Mouse (Mus musculus): ENCODE data around the gene Abcc12. TPM values are rescaled to one million over a fixed set of nuclear protein-coding genes. Genes with fewer than 3 reads are reported as not detected.

Gene Abcc12
- polyA plus RNA-seq, 1 experiment, result not detected

DNA sequence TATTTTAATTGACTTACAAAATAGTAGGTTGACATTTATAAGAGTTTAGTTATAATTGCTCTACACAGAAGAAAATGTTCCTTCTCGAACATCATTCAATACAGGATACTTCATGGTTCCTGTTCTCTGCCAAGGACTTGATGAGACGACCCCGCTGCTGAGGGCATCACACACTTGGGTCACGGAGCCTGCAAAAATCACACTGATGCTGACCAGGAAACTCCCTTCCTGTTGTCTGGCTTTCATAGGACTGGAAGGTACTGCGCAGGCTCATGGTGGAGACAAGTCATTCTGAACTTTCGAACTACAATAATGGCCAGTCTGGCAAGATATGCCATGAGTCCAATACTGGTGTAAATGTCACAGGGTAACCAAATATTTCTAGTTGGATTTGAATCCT lies 95.1 kb downstream of the Abcc12 start:
- no peaks in the 10 kb centered on the region for H3K4me1 ChIP-seq (ENCODE audit: control insufficient read depth, insufficient read depth, low read length)
- no peak overlapping the region for H3K4me3 ChIP-seq (ENCODE audit: insufficient read depth, low read length)
- H3K27ac ChIP-seq (ENCODE audit: insufficient read depth, low read length), result no peak overlapping the region
- TF ChIP-seq CTCF (IDR thresholded peaks at IDR 0.05; ENCODE audit: borderline replicate concordance, insufficient read depth, low read length) (no peak), POLR2A (IDR thresholded peaks at IDR 0.05; ENCODE audit: low read depth, low read length) (no peak)

DNA sequence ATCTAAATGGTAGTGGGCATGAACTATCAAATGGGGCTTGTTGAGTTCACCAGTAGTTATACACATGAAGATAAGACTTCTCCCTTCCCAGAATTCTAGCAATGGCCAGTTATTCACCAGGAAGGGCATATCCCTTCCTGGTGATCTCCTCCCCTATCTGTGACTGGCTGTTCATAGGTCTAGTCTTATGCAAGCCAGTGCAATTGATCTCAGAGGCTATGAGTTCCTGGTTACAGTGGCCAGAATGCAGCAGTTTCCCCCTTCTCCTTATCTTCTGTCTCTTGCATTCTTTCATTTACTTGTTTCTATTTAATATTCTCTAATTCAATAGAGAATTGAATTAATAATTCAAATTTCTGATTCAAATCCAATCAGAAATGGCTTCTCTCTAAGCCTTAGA lies 96.2 kb downstream of the Abcc12 start:
- Histone ChIP-seq H3K4me1 (ENCODE audit: control insufficient read depth, insufficient read depth, low read length) (no peaks in the 10 kb centered on the region), H3K27ac (ENCODE audit: insufficient read depth, low read length) (no peak overlapping the region), H3K4me3 (ENCODE audit: insufficient read depth, low read length) (no peak overlapping the region)
- TF ChIP-seq CTCF (IDR thresholded peaks at IDR 0.05; ENCODE audit: borderline replicate concordance, insufficient read depth, low read length) (no peak), POLR2A (IDR thresholded peaks at IDR 0.05; ENCODE audit: low read depth, low read length) (no peak)

DNA sequence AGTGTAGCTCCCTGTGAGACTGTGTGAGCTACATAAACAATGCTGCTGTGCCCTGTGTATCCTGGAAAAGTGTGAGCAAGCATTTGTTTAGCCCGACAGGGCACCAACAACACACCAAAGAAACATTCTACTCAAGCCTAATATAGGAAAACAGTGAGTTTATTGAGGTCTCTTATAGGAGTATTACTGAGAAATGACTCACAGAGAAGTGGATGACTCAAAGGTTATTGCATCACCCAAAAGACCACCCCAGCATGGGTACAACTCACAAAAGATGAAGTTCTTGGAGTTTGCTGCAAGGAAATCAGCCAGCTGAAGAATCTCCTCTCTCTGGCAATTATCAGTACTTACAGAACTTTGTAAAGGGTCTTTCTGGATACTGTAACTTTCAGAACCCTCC lies 98.4 kb downstream of the Abcc12 start:
- H3K27ac ChIP-seq (ENCODE audit: insufficient read depth, low read length), result no peak overlapping the region
- no peaks in the 10 kb centered on the region for H3K4me1 ChIP-seq (ENCODE audit: control insufficient read depth, insufficient read depth, low read length)
- no peak for TF ChIP-seq POLR2A (IDR thresholded peaks at IDR 0.05; ENCODE audit: low read depth, low read length)
- no peak for TF ChIP-seq CTCF (IDR thresholded peaks at IDR 0.05; ENCODE audit: borderline replicate concordance, insufficient read depth, low read length)
- no peak overlapping the region for H3K4me3 ChIP-seq (ENCODE audit: insufficient read depth, low read length)

DNA sequence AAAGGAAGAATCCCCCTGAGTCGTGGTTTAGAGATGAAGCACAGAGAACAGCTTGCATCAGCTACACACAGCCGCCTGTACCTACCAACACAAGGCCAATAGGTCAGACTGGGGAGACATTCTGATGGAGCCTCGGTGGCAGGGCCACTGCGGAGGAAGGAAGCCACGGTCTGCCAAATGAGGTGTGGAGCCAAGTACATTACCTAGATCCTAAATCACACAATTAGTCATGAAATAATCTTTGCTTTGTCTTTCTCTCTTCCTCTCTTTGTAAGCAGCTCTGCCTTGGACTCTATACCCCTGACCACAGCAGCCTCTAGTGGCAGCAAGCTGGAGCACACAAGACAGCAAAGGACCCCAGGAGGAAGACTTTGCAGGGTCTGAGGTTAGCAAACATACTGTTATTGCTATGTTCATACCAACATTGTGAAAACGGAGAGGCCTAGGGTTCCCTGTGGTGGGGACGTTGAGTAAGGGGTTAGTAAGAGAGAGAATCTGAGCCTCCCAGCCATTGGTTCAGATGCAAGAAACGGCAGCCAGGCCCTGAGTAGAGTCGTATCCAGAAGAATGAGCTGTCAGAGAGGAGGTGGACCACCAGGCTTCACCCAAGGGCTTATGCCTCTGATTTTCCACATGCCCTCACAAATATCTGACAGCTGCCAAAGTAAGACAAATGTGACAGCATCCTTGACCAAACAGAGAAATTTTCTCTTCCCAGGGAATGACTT lies 104.6 kb downstream of the Abcc12 start:
- Histone ChIP-seq H3K27ac (ENCODE audit: insufficient read depth, low read length) (no peak overlapping the region), H3K4me1 (ENCODE audit: control insufficient read depth, insufficient read depth, low read length) (no peaks in the 10 kb centered on the region), H3K4me3 (ENCODE audit: insufficient read depth, low read length) (no peak overlapping the region)
- no peak for TF ChIP-seq POLR2A (IDR thresholded peaks at IDR 0.05; ENCODE audit: low read depth, low read length)
- peak; percentile 66; the same call in 1 of the 2 replicates for TF ChIP-seq CTCF (IDR thresholded peaks at IDR 0.05; ENCODE audit: borderline replicate concordance, insufficient read depth, low read length)

DNA sequence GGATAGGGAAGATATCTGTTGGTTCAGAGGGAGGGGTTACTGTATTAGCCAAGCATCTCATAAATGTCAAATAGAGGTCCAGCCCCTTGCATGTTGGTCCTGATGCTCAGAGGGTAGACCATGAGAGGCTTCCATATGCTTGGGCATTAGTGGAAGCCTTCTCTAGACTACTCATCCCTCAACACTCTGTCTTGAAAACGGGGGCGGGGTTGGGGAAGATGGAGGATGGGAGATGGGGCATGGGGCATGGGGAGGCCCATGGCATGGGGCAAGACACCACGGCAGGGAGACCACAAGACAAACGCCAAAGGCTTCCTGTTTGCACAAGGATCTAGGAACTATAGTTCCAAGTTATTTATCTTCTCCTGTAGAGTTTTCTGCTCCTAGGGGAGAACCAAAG lies 106.0 kb downstream of the Abcc12 start:
- H3K4me3 ChIP-seq (ENCODE audit: insufficient read depth, low read length), result no peak overlapping the region
- H3K27ac ChIP-seq (ENCODE audit: insufficient read depth, low read length), result no peak overlapping the region
- H3K4me1 ChIP-seq (ENCODE audit: control insufficient read depth, insufficient read depth, low read length), result no peaks in the 10 kb centered on the region
- TF ChIP-seq CTCF (IDR thresholded peaks at IDR 0.05; ENCODE audit: borderline replicate concordance, insufficient read depth, low read length) (no peak), POLR2A (IDR thresholded peaks at IDR 0.05; ENCODE audit: low read depth, low read length) (no peak)

DNA sequence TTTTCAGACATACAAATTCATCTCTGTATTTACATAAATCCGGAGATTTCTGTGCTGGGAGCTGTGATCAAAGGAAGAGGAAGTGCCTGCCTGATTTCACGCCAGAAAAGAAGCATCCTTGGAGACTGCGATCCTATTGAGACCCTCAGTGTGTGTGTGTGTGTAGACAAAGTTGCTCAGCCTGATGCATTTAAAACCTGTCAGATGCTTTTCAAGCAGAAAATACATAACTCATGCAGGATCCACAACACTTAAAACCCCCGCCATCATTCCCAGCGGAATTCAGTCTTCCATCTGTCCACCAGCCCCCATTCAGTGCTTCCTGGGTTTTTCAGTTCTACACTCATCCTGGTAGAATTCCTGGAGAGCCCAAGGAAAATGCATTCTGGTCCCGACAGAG lies 107.4 kb downstream of the Abcc12 start:
- no peak overlapping the region for H3K4me3 ChIP-seq (ENCODE audit: insufficient read depth, low read length)
- no peaks in the 10 kb centered on the region for H3K4me1 ChIP-seq (ENCODE audit: control insufficient read depth, insufficient read depth, low read length)
- TF ChIP-seq CTCF (IDR thresholded peaks at IDR 0.05; ENCODE audit: borderline replicate concordance, insufficient read depth, low read length) (no peak), POLR2A (IDR thresholded peaks at IDR 0.05; ENCODE audit: low read depth, low read length) (no peak)
- H3K27ac ChIP-seq (ENCODE audit: insufficient read depth, low read length), result no peak overlapping the region

DNA sequence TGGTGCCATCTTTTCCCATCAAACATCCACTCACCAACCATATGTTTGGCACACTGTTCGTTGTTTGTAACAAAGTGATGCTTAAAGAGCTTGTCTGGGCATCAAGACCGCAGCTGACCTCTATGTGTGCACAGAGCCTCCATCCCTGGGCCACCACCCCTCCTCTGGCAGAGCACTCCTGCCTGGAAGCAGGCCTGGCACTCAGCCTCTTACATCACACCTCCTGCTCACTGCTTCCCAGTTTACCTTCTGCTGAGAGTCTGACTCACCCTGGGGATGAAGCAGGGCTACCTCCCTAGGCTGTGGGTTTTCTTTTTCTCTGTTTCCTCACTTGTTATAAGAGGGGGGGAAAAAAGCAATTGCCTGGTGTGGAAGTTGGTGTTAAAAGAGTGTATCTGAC lies 109.8 kb downstream of the Abcc12 start:
- Histone ChIP-seq H3K27ac (ENCODE audit: insufficient read depth, low read length) (no peak overlapping the region), H3K4me3 (ENCODE audit: insufficient read depth, low read length) (no peak overlapping the region), H3K4me1 (ENCODE audit: control insufficient read depth, insufficient read depth, low read length) (no peaks in the 10 kb centered on the region)
- TF ChIP-seq POLR2A (IDR thresholded peaks at IDR 0.05; ENCODE audit: low read depth, low read length), result no peak
- no peak for TF ChIP-seq CTCF (IDR thresholded peaks at IDR 0.05; ENCODE audit: borderline replicate concordance, insufficient read depth, low read length)

DNA sequence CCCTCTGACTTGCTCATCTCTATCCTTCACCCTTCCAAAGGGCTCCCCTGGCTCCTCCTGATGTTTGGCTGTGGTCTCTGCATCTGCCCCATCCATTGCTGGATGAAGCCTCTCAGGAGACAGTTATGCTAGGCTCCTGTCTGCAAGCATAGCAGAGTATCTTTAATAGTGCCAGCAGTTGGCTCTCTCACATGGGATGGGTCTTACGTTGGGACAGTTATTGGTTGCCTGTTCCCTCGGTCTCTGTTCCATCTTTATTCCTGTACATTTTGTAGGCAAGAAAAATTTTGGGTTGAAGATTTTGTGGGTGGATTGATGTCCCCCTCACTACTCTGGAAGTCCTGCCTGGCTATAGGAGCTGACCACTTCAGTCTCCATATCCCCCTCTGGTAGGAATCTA lies 117.3 kb downstream of the Abcc12 start:
- Histone ChIP-seq H3K4me3 (ENCODE audit: insufficient read depth, low read length) (no peak overlapping the region), H3K27ac (ENCODE audit: insufficient read depth, low read length) (no peak overlapping the region), H3K4me1 (ENCODE audit: control insufficient read depth, insufficient read depth, low read length) (no peaks in the 10 kb centered on the region)
- TF ChIP-seq POLR2A (IDR thresholded peaks at IDR 0.05; ENCODE audit: low read depth, low read length) (no peak), CTCF (IDR thresholded peaks at IDR 0.05; ENCODE audit: borderline replicate concordance, insufficient read depth, low read length) (no peak)

DNA sequence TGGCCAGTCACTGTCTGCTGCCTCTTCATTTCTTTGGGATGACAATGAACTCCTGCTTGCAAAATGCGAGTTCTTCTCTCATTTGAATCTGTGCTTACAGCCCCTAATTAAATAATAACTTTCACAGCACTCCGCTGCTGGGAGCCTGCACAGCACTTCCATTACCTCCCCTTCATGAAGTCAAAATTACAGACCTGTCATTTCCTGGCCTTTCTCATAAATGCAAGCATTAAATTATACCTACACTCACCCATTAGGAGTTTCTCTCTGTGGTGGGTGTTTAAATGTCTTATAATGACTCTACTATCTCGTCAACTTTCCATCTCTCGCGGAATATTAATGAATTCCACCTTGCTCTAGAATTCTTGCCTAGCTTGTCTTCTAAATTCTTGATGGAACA lies 120.1 kb downstream of the Abcc12 start:
- TF ChIP-seq CTCF (IDR thresholded peaks at IDR 0.05; ENCODE audit: borderline replicate concordance, insufficient read depth, low read length) (no peak), POLR2A (IDR thresholded peaks at IDR 0.05; ENCODE audit: low read depth, low read length) (no peak)
- no peak overlapping the region for H3K27ac ChIP-seq (ENCODE audit: insufficient read depth, low read length)
- no peak overlapping the region for H3K4me3 ChIP-seq (ENCODE audit: insufficient read depth, low read length)
- no peaks in the 10 kb centered on the region for H3K4me1 ChIP-seq (ENCODE audit: control insufficient read depth, insufficient read depth, low read length)

DNA sequence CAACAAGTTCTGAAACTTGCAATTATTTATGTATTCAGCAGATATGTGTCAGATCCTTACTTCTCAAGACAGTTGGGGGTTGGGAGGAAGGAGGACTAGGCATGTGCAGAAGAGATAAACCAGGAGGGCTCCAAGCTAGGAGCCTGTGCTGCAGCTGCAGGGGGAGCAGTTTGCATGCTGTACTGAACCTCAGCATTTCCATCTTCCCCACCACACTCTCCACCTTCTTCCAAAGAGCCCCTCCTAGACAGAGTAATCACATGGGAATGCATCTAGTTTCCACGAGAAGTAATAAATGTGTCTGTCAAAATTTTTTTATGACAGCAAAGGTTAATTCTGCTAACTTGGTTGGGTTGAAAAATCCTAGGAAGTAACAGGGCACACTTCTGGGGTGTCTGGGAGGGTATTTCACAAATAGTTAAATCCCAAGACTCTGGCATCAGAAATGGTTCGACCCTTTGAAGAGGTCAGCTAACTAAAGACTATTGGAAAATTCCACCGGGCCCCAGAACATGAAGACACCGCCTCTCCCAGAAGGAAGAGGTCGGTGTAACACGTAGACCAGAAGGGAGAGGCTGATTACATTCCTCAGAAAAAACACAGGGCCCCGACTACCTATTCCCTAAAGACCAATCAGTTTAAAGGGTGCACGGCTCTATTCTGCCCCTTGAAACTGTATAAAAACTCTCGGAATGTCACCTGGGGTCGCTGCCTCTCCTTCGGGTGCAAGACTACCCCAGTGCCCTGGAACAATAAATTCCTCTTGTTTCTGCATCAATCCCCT lies 126.6 kb downstream of the Abcc12 start:
- Histone ChIP-seq H3K4me1 (ENCODE audit: control insufficient read depth, insufficient read depth, low read length) (peaks cover 13% of the 10 kb centered on the region), H3K4me3 (ENCODE audit: insufficient read depth, low read length) (no peak overlapping the region), H3K27ac (ENCODE audit: insufficient read depth, low read length) (peak overlapping the region; percentile 44; the same call in 1 of the 2 replicates)
- no peak for TF ChIP-seq POLR2A (IDR thresholded peaks at IDR 0.05; ENCODE audit: low read depth, low read length)
- no peak for TF ChIP-seq CTCF (IDR thresholded peaks at IDR 0.05; ENCODE audit: borderline replicate concordance, insufficient read depth, low read length)
